Mouse (Mus musculus) embryonic facial prominence, embryonic 14.5 days (tissue): ENCODE measurements around the gene Csgalnact2. TPM values are rescaled to one million over a fixed set of nuclear protein-coding genes. Genes with fewer than 3 reads are reported as not detected.

Source experiments
- ATAC-seq: fragments of 200-750 bp; cut with Nextera tagmentation; 2 replicates; pipeline ENCODE4 v1.8.0; 2017; ENCODE audit warnings: low read depth, moderate number of reproducible peaks, moderate TSS enrichment
- DNase-seq: peaks from one replicate; pipeline ENCODE4 v3.0.0-alpha.2; 2015; ENCODE audit warnings: low spot score
- H3K27ac ChIP-seq: fragments of 300-500 bp; sonication (generic); replicated peaks from 2 replicates; pipeline ENCODE4 v1.5.1; 2014; ENCODE audit warnings: low read depth, mild to moderate bottlenecking, low read length, moderate library complexity
- H3K27me3 ChIP-seq: fragments of 300-500 bp; sonication (generic); replicated peaks from 2 replicates; pipeline ENCODE4 v1.6.1; 2014; ENCODE audit warnings: low read length; ENCODE audit not compliant: control insufficient read depth, insufficient read depth
- H3K36me3 ChIP-seq: fragments of 300-500 bp; sonication (generic); 2 replicates; pipeline ENCODE4 v1.6.1; 2014; ENCODE audit warnings: low read length, mixed read lengths; ENCODE audit not compliant: control insufficient read depth, insufficient read depth
- H3K4me1 ChIP-seq: fragments of 300-500 bp; sonication (generic); 2 replicates; pipeline ENCODE4 v1.6.1; 2014; ENCODE audit warnings: antibody characterized with exemption, low read length; ENCODE audit not compliant: control insufficient read depth, insufficient read depth
- H3K4me2 ChIP-seq: fragments of 300-500 bp; sonication (generic); 2 replicates; pipeline ENCODE4 v1.6.1; 2014; ENCODE audit warnings: low read depth, mild to moderate bottlenecking, low read length, moderate library complexity, mixed read lengths
- H3K4me3 ChIP-seq: fragments of 300-500 bp; sonication (generic); 2 replicates; pipeline ENCODE4 v1.5.1; 2014; ENCODE audit warnings: low read depth, mild to moderate bottlenecking, low read length
- H3K9ac ChIP-seq: fragments of 300-500 bp; sonication (generic); 2 replicates; pipeline ENCODE4 v1.6.1; 2014; ENCODE audit warnings: low read depth, mild to moderate bottlenecking, low read length, moderate library complexity, mixed read lengths
- H3K9me3 ChIP-seq: fragments of 300-500 bp; sonication (generic); 2 replicates; pipeline ENCODE4 v1.6.1; 2016; ENCODE audit warnings: low read length; ENCODE audit not compliant: control insufficient read depth
- WGBS: fragments of 180-500 bp; shearing (Covaris S2); extraction: QIAGEN DNeasy Blood & Tissue Kit; methylation state at CpG from one replicate; pipeline ENCODE4 v1.1.7; 2014; 5-methylcytosine and 5-hydroxymethylcytosine counted together
- polyA plus RNA-seq: library from polyadenylated mRNA; unstranded; fragments of >200 nt; fragmentation: Nextera tagmentation; extraction: Ambion mirVana; gene quantifications from 2 replicates; pipeline ENCODE4 v1.2.1, GENCODE M21; 2014

The Csgalnact2 gene
- polyA plus RNA-seq, 1 experiment from 2014 or later: 21.2 TPM

- Histone ChIP-seq H3K36me3 (peaks cover 23% of the 10 kb centered on the region), H3K4me3 (no peak overlapping the region), H3K27ac (no peak overlapping the region), H3K27me3 (no peaks in the 10 kb centered on the region), H3K9me3 (no peaks in the 10 kb centered on the region), H3K4me1 (peaks cover 6% of the 10 kb centered on the region; the same call in 1 of the 2 replicates), H3K9ac (no peak overlapping the region), H3K4me2 (no peak overlapping the region)
- no peak for DNase-seq
- ATAC-seq: no peak
Observed at GRCm38 (mm10) chr6:118126577-118126976, 12.4 kb downstream of the Csgalnact2 start.

- WGBS: 82% methylated on average over 1 of the region's 1 CpGs
- H3K9me3 ChIP-seq: no peaks in the 10 kb centered on the region
- ATAC-seq: no peak
Observed at GRCm38 (mm10) chr6:118122767-118123166, 16.2 kb downstream of the Csgalnact2 start.

DNA sequence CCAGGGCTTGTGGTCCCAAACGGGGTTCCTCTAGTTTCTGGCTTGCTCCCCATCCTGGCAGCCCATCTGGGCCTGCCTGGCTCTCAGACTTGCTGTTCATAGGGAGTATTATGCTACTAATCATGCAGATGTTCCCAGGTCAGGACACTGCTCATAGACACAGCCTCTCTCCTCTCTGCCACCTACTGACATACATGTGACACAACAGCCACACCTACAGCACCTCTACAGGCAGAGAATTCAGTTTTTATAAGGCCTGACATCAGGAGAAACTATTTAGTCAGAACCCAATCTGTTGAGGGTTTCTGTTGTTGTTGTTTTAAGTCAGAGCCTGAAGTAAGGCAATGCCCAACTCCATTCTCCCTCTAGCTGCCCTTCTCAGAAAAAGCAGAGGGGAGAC lies 27.1 kb downstream of the Csgalnact2 start:
- Histone ChIP-seq H3K36me3 (peaks cover 21% of the 10 kb centered on the region; the same call in 1 of the 2 replicates), H3K9ac (no peak overlapping the region), H3K9me3 (no peaks in the 10 kb centered on the region), H3K27me3 (no peaks in the 10 kb centered on the region), H3K4me2 (no peak overlapping the region), H3K4me3 (no peak overlapping the region), H3K27ac (no peak overlapping the region), H3K4me1 (no peaks in the 10 kb centered on the region)
- no peak for DNase-seq
- ATAC-seq: no peak
- WGBS: 75% methylated on average over 1 of the region's 1 CpGs

More at GRCm38 (mm10) chr6:118122767-118123166, 16.2 kb downstream of the Csgalnact2 start:
- Histone ChIP-seq H3K4me3 (no peak overlapping the region), H3K27ac (no peak overlapping the region), H3K4me2 (no peak overlapping the region), H3K36me3 (peaks cover 34% of the 10 kb centered on the region), H3K9ac (no peak overlapping the region), H3K4me1 (no peaks in the 10 kb centered on the region), H3K27me3 (no peaks in the 10 kb centered on the region)
- no peak for DNase-seq

GRCm38 (mm10) chr6:118099311-118099802 lies 39.6 kb downstream of the Csgalnact2 start:
- Histone ChIP-seq H3K9ac (no peak overlapping the region), H3K4me2 (no peak overlapping the region), H3K27me3 (no peaks in the 10 kb centered on the region), H3K4me1 (no peaks in the 10 kb centered on the region), H3K27ac (no peak overlapping the region), H3K4me3 (no peak overlapping the region), H3K9me3 (no peaks in the 10 kb centered on the region), H3K36me3 (no peaks in the 10 kb centered on the region)
- 35% methylated on average over 2 of the region's 2 CpGs for WGBS
- DNase-seq (no peak), ATAC-seq (0 out of 2 replicates have a peak, but pooled peaks have one; percentile 37)

DNA sequence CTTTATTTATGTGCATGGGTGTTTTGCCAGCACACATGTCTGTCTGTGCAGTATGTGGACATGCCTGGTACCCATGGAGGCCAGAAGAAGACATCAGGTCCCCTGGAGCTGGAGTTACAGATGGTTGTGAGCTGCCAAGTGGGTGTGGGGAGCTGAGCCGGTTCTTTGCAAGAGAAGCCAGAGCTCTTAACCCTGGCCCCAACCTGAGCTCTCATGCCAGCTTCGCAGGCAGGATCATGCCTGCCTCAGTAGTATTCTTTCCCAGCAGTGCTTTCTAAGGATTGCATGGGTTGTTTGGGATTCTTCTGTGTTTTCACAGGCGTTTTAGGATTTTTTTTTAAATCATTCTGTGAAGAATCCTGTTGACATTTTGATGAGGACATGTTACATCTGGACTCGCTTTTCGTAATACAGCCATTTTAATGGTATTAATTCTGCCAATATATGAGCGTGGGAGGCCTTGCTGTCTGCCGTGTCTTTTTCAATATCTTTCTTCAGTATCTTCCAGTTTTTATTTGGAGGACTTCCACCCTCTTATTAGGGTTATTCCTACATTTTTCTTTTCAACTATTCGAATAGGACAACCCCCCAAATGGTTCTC lies 41.1 kb downstream of the Csgalnact2 start:
- WGBS: 70% methylated on average over 8 of the region's 8 CpGs
- H3K27ac ChIP-seq: no peak overlapping the region
- H3K27me3 ChIP-seq: no peaks in the 10 kb centered on the region
- H3K4me2 ChIP-seq: no peak overlapping the region
- H3K4me3 ChIP-seq: no peak overlapping the region
- DNase-seq (no peak), ATAC-seq (no peak)
- no peaks in the 10 kb centered on the region for H3K4me1 ChIP-seq
- no peaks in the 10 kb centered on the region for H3K36me3 ChIP-seq
- no peak overlapping the region for H3K9ac ChIP-seq
- H3K9me3 ChIP-seq: no peaks in the 10 kb centered on the region

GRCm38 (mm10) chr6:118090827-118091226 lies 48.1 kb downstream of the Csgalnact2 start:
- Histone ChIP-seq H3K9me3 (no peaks in the 10 kb centered on the region), H3K9ac (no peak overlapping the region), H3K27ac (no peak overlapping the region), H3K27me3 (no peaks in the 10 kb centered on the region), H3K4me1 (no peaks in the 10 kb centered on the region), H3K4me3 (no peak overlapping the region), H3K36me3 (no peaks in the 10 kb centered on the region), H3K4me2 (no peak overlapping the region)
- WGBS: 76% methylated on average over 9 of the region's 9 CpGs
- DNase-seq: no peak
- no peak for ATAC-seq

GRCm38 (mm10) chr6:118088750-118089440 lies 50.0 kb downstream of the Csgalnact2 start:
- H3K27ac ChIP-seq: no peak overlapping the region

DNA sequence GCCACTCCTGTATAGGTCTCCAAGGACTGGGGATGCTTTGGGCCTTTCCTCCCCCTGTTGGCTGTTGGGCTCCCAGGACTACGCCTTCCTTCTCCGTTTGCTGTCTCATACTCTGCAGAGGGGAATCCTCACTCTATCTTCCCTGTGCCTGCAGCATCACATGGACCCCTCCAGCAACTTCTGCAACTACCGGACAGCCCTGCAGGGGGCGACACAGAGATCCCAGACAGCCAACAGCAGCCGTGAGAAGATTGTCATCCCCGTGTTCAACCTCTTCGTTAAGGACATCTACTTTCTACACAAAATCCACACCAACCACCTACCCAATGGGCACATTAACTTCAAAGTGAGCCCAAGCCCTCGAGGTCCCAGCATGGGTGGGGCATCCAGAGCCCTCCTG lies 51.0 kb downstream of the Csgalnact2 start:
- no peaks in the 10 kb centered on the region for H3K36me3 ChIP-seq
- no peaks in the 10 kb centered on the region for H3K27me3 ChIP-seq
- no peak overlapping the region for H3K27ac ChIP-seq
- H3K9me3 ChIP-seq: no peaks in the 10 kb centered on the region
- no peak for ATAC-seq
- no peaks in the 10 kb centered on the region for H3K4me1 ChIP-seq
- no peak overlapping the region for H3K4me2 ChIP-seq
- no peak overlapping the region for H3K4me3 ChIP-seq
- DNase-seq: no peak
- H3K9ac ChIP-seq: no peak overlapping the region
- 63% methylated on average over 8 of the region's 8 CpGs for WGBS

More at GRCm38 (mm10) chr6:118088750-118089440, 50.0 kb downstream of the Csgalnact2 start:
- H3K9me3 ChIP-seq: no peaks in the 10 kb centered on the region
- no peak overlapping the region for H3K4me2 ChIP-seq
- WGBS: 69% methylated on average over 17 of the region's 17 CpGs
- H3K4me1 ChIP-seq: no peaks in the 10 kb centered on the region
- DNase-seq (no peak), ATAC-seq (no peak)
- H3K27me3 ChIP-seq: no peaks in the 10 kb centered on the region
- no peaks in the 10 kb centered on the region for H3K36me3 ChIP-seq
- no peak overlapping the region for H3K4me3 ChIP-seq
- H3K9ac ChIP-seq: no peak overlapping the region
